Mouse (Mus musculus) intestine, postnatal 0 days (tissue): ENCODE results near the gene Neurod1. TPM values are rescaled to one million over a fixed set of nuclear protein-coding genes. Genes with fewer than 3 reads are reported as not detected.

Source experiments
- ATAC-seq: fragments of 200-750 bp; cut with Nextera tagmentation; 2 replicates; pipeline ENCODE4 v1.8.0; 2017; ENCODE audit warnings: mild to moderate bottlenecking, moderate TSS enrichment, moderate library complexity
- H3K27ac ChIP-seq: fragments of 300-500 bp; sonication (generic); 2 replicates; pipeline ENCODE4 v1.5.1; 2014; ENCODE audit warnings: mild to moderate bottlenecking, low read depth, low read length, moderate library complexity
- H3K27me3 ChIP-seq: fragments of 300-500 bp; sonication (generic); replicated peaks from 2 replicates; pipeline ENCODE4 v1.6.1; 2014; ENCODE audit warnings: low read length, mixed read lengths; ENCODE audit not compliant: control insufficient read depth, insufficient read depth
- H3K36me3 ChIP-seq: fragments of 300-500 bp; sonication (generic); 2 replicates; pipeline ENCODE4 v1.6.1; 2014; ENCODE audit warnings: mild to moderate bottlenecking, moderate library complexity; ENCODE audit not compliant: control insufficient read depth, insufficient read depth
- H3K4me1 ChIP-seq: fragments of 300-500 bp; sonication (generic); replicated peaks from 2 replicates; pipeline ENCODE4 v1.6.1; 2014; ENCODE audit warnings: antibody characterized with exemption, low read length, mixed read lengths; ENCODE audit not compliant: control insufficient read depth, insufficient read depth
- H3K4me2 ChIP-seq: fragments of 300-500 bp; sonication (generic); replicated peaks from 2 replicates; pipeline ENCODE4 v1.6.1; 2014; ENCODE audit warnings: low read depth, mild to moderate bottlenecking, moderate library complexity
- H3K4me3 ChIP-seq: fragments of 300-500 bp; sonication (generic); 2 replicates; pipeline ENCODE4 v1.5.1; 2014; ENCODE audit warnings: low read depth, low read length
- H3K9ac ChIP-seq: fragments of 300-500 bp; sonication (generic); 2 replicates; pipeline ENCODE4 v1.6.1; 2014; ENCODE audit warnings: mild to moderate bottlenecking, low read depth, low read length
- H3K9me3 ChIP-seq: fragments of 300-500 bp; sonication (generic); 2 replicates; pipeline ENCODE4 v1.6.1; 2016; ENCODE audit warnings: mixed run types; ENCODE audit not compliant: control insufficient read depth
- CTCF ChIP-seq: sonication (generic); IDR thresholded peaks from 2 replicates; pipeline ENCODE4 v1.5.1; 2016; ENCODE audit warnings: low read depth, mild to moderate bottlenecking, control low read depth, antibody characterized with exemption, moderate library complexity
- WGBS: fragments of 180-500 bp; shearing (Covaris S2); extraction: QIAGEN DNeasy Blood & Tissue Kit; methylation state at CpG from one replicate; pipeline ENCODE4 v1.1.7; 2014; 5-methylcytosine and 5-hydroxymethylcytosine counted together
- polyA plus RNA-seq: library from polyadenylated mRNA; unstranded; fragments of >200 nt; fragmentation: Nextera tagmentation; extraction: Ambion mirVana; gene quantifications from 2 replicates; pipeline ENCODE4 v1.2.1, GENCODE M21; 2015

Gene Neurod1
- polyA plus RNA-seq, 1 experiment from 2014 or later = 2.1 TPM

GRCm38 (mm10) chr2:79410247-79410902 is 46.2 kb downstream of the Neurod1 start:
- 36% methylated on average over 15 of the region's 15 CpGs for WGBS
- ATAC-seq = no peak
- no peak overlapping the region for H3K27ac ChIP-seq

DNA sequence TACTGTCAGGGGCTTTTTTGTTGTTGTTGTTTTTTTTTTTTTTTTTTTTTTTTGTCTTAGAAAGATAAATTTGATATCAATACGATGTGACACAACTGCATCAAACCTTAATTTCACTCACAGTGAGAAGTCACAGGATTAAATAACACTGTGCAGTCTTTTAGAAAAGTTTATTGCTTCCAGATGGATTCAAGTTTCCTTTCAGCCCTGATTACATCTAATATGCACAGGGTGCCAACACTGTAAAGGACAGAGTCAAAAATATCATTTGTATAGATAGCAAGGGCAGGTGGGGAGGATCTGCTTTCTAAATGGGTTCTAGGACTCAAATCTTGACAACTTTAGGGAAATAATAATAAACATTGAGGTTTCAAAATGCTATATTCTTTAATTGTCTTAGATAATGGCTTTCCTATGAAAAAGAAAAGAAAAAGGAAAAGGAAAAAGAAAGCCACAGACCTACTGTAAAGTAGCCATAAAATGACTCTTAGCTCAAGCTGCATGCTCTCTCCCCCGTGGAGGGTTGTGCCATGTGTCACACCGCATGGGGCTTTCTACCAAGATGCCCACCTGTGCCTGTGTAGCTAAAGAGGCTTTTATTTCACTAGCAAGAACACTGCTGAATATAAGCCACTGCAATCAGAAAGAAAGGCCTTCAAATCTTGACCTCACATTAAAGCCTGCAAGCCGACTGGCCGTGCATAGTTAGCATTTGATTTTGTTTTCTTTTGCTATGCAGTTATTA is 50.7 kb downstream of the Neurod1 start:
- ATAC-seq = no peak
- TF ChIP-seq CTCF = no peak
- Histone ChIP-seq H3K9me3 (no peaks in the 10 kb centered on the region), H3K27me3 (no peaks in the 10 kb centered on the region), H3K27ac (no peak overlapping the region), H3K4me1 (no peaks in the 10 kb centered on the region), H3K9ac (no peak overlapping the region), H3K36me3 (no peaks in the 10 kb centered on the region), H3K4me3 (no peak overlapping the region), H3K4me2 (no peak overlapping the region)
- WGBS = 86% methylated on average over 5 of the region's 5 CpGs

More at GRCm38 (mm10) chr2:79410247-79410902, 46.2 kb downstream of the Neurod1 start:
- no peak overlapping the region for H3K4me3 ChIP-seq
- no peak overlapping the region for H3K9ac ChIP-seq
- H3K27me3 ChIP-seq = no peaks in the 10 kb centered on the region
- no peak for TF ChIP-seq CTCF
- no peaks in the 10 kb centered on the region for H3K36me3 ChIP-seq
- no peaks in the 10 kb centered on the region for H3K9me3 ChIP-seq
- H3K4me1 ChIP-seq = no peaks in the 10 kb centered on the region
- H3K4me2 ChIP-seq = no peak overlapping the region

Other genes starting within 250 kb of the Neurod1 start
- gene Itga4, start 201.3 kb downstream of the Neurod1 start, polyA plus RNA-seq = 1.7 and 1.8 TPM in 2 replicates
- 0.34 and 1.2 TPM in 2 replicates for gene Cerkl, start within 50 bp of the Neurod1 start, polyA plus RNA-seq
- gene Itprid2, start 178.6 kb upstream of the Neurod1 start, polyA plus RNA-seq = 21.1 and 22.0 TPM in 2 replicates